Mouse (Mus musculus) embryonic fibroblast, embryonic 13.5 days (primary cell): ENCODE measurements around the gene Fblim1.

Source experiments
- CTCF ChIP-seq: IDR thresholded peaks from 2 replicates; pipeline ENCODE4 v1.5.1; 2011; ENCODE audit warnings: mild to moderate bottlenecking, control low read depth, low read length, moderate library complexity, borderline replicate concordance; ENCODE audit not compliant: insufficient read depth
- POLR2A ChIP-seq: IDR thresholded peaks from 2 replicates; pipeline ENCODE4 v1.6.1; 2011; ENCODE audit warnings: low read depth, mild to moderate bottlenecking, control low read depth, low read length, moderate library complexity

DNA sequence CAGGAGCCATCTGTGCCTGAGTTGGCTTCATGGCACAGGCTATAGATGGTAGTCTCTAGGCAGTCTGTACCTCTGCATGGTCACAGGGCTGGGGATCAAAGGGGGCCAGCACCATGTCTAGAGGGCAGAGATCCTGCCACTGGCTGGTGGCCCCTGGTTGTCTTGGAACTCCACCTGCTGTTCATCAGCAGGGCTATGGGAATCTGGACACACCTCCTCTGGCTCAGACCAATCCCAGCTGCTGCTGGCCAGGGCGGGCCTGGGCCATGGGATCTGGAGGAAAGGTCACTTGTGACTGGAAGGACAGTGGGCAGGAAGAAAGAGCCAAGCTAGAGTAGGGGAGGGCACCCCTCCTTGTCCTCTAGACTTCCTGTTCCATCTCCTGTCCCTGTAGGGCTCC lies 17.8 kb upstream of the Fblim1 start, which contains the start of gene Slc25a34:
- TF ChIP-seq CTCF (no peak), POLR2A (no peak)
